Mouse (Mus musculus) small intestine, adult 2 months (tissue): ENCODE data around the gene D17H6S53E.

ENCODE experiments used
- CTCF ChIP-seq: fragments of 200-500 bp; IDR thresholded peaks from 2 replicates; pipeline ENCODE4 v1.5.1; 2012; ENCODE audit warnings: low read depth, mild to moderate bottlenecking, control low read depth, inconsistent platforms, low read length, moderate library complexity, mixed read lengths; ENCODE audit not compliant: insufficient replicate concordance, insufficient read length; ENCODE audit errors: extremely low read depth
- POLR2A ChIP-seq: fragments of 200-500 bp; IDR thresholded peaks from 2 replicates; pipeline ENCODE4 v1.6.1; 2012; ENCODE audit warnings: low read depth, mild to moderate bottlenecking, control low read depth, inconsistent platforms, low read length, moderate library complexity

- peak; percentile 32; the same call in 1 of the 2 replicates for TF ChIP-seq CTCF
- no peak for TF ChIP-seq POLR2A
Measured at GRCm38 (mm10) chr17:35168541-35169207, 42.5 kb downstream of the D17H6S53E start.
